Mouse (Mus musculus) testis, adult 2 months (tissue): Measurements from ENCODE around the gene Sema4d.

ENCODE experiments used
- CTCF ChIP-seq: fragments of 200-500 bp; IDR thresholded peaks from 2 replicates; pipeline ENCODE4 v1.5.1; 2012; ENCODE audit warnings: low read depth, mild to moderate bottlenecking, inconsistent platforms, low read length, moderate library complexity; ENCODE audit not compliant: control insufficient read depth, insufficient read depth, insufficient replicate concordance
- POLR2A ChIP-seq: fragments of 200-500 bp; IDR thresholded peaks from 2 replicates; pipeline ENCODE4 v1.6.1; 2012; ENCODE audit warnings: low read depth, mild to moderate bottlenecking, inconsistent platforms, low read length, moderate library complexity; ENCODE audit not compliant: control insufficient read depth

- TF ChIP-seq CTCF = no peak
- no peak for TF ChIP-seq POLR2A
These were observed 12.1 kb upstream of the Sema4d start for GRCm38 (mm10) chr13:51805634-51806033.
